Comparison of ENCODE assay signal across 12 mouse cellular contexts in genomic region chr17:27364338-27364737, GRCm38 (mm10).
"Had no signal": no experiment of that assay in that cellular context is flagged by ENCODE, and none has a peak within 500 bp of the region (broad histone marks: within the 10 kb centered on the region; RNA-seq: fewer than 3 reads in every experiment).

No protein-coding gene starts in this region.

- H3K4me3 ChIP-seq: intestine, embryonic 15.5 days; left cerebral cortex, adult 2 months; limb, embryonic 15.5 days; liver, embryonic 12.5 days; midbrain, embryonic 12.5 days had no signal

- H3K4me1 ChIP-seq: intestine, embryonic 15.5 days; limb, embryonic 15.5 days; liver, embryonic 12.5 days had no signal

- H3K36me3 ChIP-seq: intestine, embryonic 15.5 days; limb, embryonic 15.5 days; liver, embryonic 12.5 days; midbrain, embryonic 12.5 days had no signal

- DNase-seq: kidney, adult 18-20 months; kidney, postnatal 10 days; lung, embryonic 14.5 days; lung, postnatal 14 days; right cerebral cortex, postnatal 25 days had no signal

- H3K9me3 ChIP-seq: intestine, embryonic 15.5 days; limb, embryonic 15.5 days; liver, embryonic 12.5 days; midbrain, embryonic 12.5 days had no signal

- H3K27me3 ChIP-seq: intestine, embryonic 15.5 days; limb, embryonic 15.5 days; midbrain, embryonic 12.5 days had no signal

- ATAC-seq: hindbrain, embryonic 16.5 days; intestine, embryonic 15.5 days; liver, embryonic 12.5 days; midbrain, embryonic 16.5 days had no signal
